Mouse (Mus musculus) kidney, adult 2 months (tissue): ENCODE results near the gene Fbxl13.

ENCODE experiments used
- CTCF ChIP-seq: fragments of 200-500 bp; conservative IDR thresholded peaks from 2 replicates; pipeline ENCODE4 v1.5.1; 2011; ENCODE audit warnings: low read depth, mild to moderate bottlenecking, control low read depth, low read length, moderate library complexity, mixed read lengths; ENCODE audit not compliant: insufficient read depth, insufficient read length
- POLR2A ChIP-seq: fragments of 200-500 bp; IDR thresholded peaks from one replicate; pipeline ENCODE4 v1.6.1; 2011; ENCODE audit warnings: low read depth, low read length, control low read depth

- TF ChIP-seq CTCF (no peak), POLR2A (no peak)
These were observed 469 bp downstream of the Fbxl13 start for GRCm38 (mm10) chr5:21644891-21645438.
